Mouse (Mus musculus) heart, postnatal 0 days (tissue): ENCODE measurements around the gene Trmt1.

Source experiments
- CTCF ChIP-seq: IDR thresholded peaks from 2 replicates; pipeline ENCODE4 v1.5.1; 2016; ENCODE audit warnings: antibody characterized with exemption, control low read depth, low read depth
- EP300 ChIP-seq: IDR thresholded peaks from 2 replicates; pipeline ENCODE4 v1.6.1; 2016; ENCODE audit warnings: antibody characterized with exemption, low read depth

GRCm38 (mm10) chr8:84702963-84703465, 16.9 kb downstream of the Trmt1 start:
- no peak for TF ChIP-seq CTCF
- TF ChIP-seq EP300 = no peak
